Mouse (Mus musculus) cerebellum, adult (tissue): ENCODE measurements at regions not wholly inside any gene's neighbourhood (a gene's known extent, or its start where the extent isn't known, plus 50 kb on each side); places are given as distances from the start of the nearest gene placed in this dataset.

ENCODE experiments used
- ATAC-seq: cut with Nextera tagmentation; 2 replicates; pipeline ENCODE4 v1.9.2; 2017; ENCODE audit warnings: mild to moderate bottlenecking, moderate library complexity, mixed read lengths; ENCODE audit not compliant: insufficient number of reproducible peaks, low FRiP score, low TSS enrichment

GRCm38 (mm10) chr1:186505912-186506311 lies 199.9 kb downstream of the Tgfb2 start:
- no peak for ATAC-seq

- ATAC-seq, result no peak
Observed at GRCm38 (mm10) chr1:186505051-186505711, 200.6 kb downstream of the Tgfb2 start.

- no peak for ATAC-seq
Observed at GRCm38 (mm10) chr1:186501726-186502125, 204.1 kb downstream of the Tgfb2 start.

- no peak for ATAC-seq
Observed at GRCm38 (mm10) chr1:186497872-186498271, 207.9 kb downstream of the Tgfb2 start.

GRCm38 (mm10) chr1:186497333-186497732 lies 208.5 kb downstream of the Tgfb2 start:
- ATAC-seq, result no peak

GRCm38 (mm10) chr1:186494411-186494783 lies 211.4 kb downstream of the Tgfb2 start:
- no peak for ATAC-seq

GRCm38 (mm10) chr1:186493664-186494410 lies 212.0 kb downstream of the Tgfb2 start:
- ATAC-seq, result no peak

GRCm38 (mm10) chr1:186482177-186482576 lies 223.6 kb downstream of the Tgfb2 start:
- ATAC-seq, result no peak

GRCm38 (mm10) chr1:186480019-186480418 lies 225.8 kb downstream of the Tgfb2 start:
- ATAC-seq, result no peak

- ATAC-seq, result no peak
Observed at GRCm38 (mm10) chr1:186478428-186479238, 227.2 kb downstream of the Tgfb2 start.

GRCm38 (mm10) chr1:186474844-186475243 lies 230.9 kb downstream of the Tgfb2 start:
- ATAC-seq, result no peak

GRCm38 (mm10) chr1:186474385-186474784 lies 231.4 kb downstream of the Tgfb2 start:
- ATAC-seq, result no peak

GRCm38 (mm10) chr1:186472955-186473354 lies 232.8 kb downstream of the Tgfb2 start:
- no peak for ATAC-seq

GRCm38 (mm10) chr1:186465526-186465925 lies 240.3 kb downstream of the Tgfb2 start:
- ATAC-seq, result no peak

- peak; percentile 67 for ATAC-seq
Observed at GRCm38 (mm10) chr1:186460742-186461141, 245.0 kb downstream of the Tgfb2 start.

GRCm38 (mm10) chr1:186458099-186458637 lies 247.6 kb downstream of the Tgfb2 start:
- no peak for ATAC-seq

- no peak for ATAC-seq
Observed at GRCm38 (mm10) chr1:186457098-186457497, 248.7 kb downstream of the Tgfb2 start.

- no peak for ATAC-seq
Observed at GRCm38 (mm10) chr1:186456131-186456530, 249.7 kb downstream of the Tgfb2 start.

GRCm38 (mm10) chr1:186455177-186455660 lies 250.6 kb downstream of the Tgfb2 start:
- no peak for ATAC-seq

GRCm38 (mm10) chr1:186454393-186455085 lies 251.2 kb downstream of the Tgfb2 start:
- no peak for ATAC-seq
